Mouse (Mus musculus) neural tube, embryonic 10.5 days (tissue): ENCODE results near the gene Bcr.

ENCODE experiments used
- DNase-seq: peaks from one replicate; pipeline ENCODE4 v3.0.0-alpha.2; 2017; ENCODE audit warnings: low spot score; ENCODE audit errors: extremely low spot score

The Bcr gene

DNA sequence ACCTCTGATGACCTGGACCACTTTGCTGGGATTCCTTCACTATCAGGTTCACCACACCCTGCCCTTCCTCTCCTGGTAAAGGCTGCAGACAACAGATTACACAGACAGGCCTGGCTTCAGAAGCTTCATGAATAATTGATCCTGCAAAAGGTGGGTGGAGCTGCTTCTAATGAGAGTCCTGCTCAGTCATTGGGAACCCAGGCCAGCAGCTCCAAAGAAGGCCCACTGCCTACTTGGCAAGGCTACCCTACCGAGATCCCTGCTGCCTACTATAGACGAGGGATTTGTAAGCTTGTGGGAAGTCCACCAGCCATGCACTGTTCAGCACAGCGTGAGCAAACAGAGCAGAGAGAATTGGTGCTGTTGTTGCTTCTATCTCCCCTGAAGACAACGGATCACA, 4.1 kb upstream of the Bcr start:
- DNase-seq, result no peak

GRCm38 (mm10) chr10:75058336-75058735, 2.1 kb upstream of the Bcr start:
- no peak for DNase-seq

GRCm38 (mm10) chr10:75058761-75059395, 1.5 kb upstream of the Bcr start:
- no peak for DNase-seq

DNA sequence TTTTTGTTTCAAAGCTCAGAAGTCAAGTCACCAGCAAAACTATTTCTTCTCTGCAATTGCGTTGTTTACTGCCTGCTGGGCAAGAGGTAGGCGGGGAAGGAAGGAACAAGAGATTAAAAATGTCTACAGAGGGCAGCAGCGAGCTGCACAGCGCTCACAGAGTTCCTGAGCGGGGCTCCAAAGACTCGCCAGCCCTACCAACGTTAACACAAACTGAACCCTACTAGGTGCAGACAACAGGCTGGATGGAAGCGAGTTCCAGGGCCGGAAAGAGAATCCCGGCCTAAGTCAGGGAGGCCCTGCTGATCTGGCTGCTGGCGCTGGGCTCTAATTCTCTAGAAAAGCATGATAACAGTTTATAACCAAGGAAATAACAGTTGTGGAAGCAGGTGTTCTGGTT, 996 bp upstream of the Bcr start:
- peak; percentile 49 for DNase-seq

DNA sequence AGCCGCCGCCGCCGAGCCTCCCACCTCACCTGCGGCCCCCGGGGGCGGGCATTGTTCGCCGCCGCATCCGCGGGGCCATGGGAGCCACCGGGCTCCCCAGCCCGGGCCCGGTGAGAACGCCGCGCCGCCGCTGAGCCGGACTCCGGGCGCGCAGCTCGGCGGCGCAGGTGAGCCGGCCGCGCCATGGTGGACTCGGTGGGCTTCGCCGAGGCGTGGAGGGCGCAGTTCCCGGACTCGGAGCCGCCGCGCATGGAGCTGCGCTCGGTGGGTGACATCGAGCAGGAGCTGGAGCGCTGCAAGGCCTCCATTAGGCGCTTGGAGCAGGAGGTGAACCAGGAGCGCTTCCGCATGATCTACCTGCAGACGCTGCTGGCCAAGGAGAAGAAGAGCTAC, 447 bp downstream of the Bcr start:
- peak; percentile 59 for DNase-seq

GRCm38 (mm10) chr10:75061341-75062188, 1.2 kb downstream of the Bcr start:
- DNase-seq, result peak; percentile 60

DNA sequence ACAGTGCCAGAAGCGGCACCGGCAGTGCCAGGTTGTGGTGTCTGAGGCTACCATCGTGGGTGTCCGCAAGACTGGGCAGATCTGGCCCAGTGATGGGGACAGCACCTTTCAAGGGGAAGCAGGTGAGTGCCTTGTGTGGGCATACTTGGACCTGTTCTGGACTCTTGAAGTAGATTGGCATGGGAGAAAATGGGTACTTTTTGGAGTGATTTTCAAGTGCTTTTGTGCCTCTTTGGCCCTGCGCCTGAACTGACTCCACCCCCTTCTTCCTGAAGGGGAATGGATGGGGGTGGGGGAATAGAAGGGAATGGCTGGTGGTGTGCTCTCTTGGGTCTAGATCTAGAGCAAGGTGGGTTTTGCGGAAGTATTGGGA, 1.8 kb downstream of the Bcr start:
- DNase-seq, result peak; percentile 40

DNA sequence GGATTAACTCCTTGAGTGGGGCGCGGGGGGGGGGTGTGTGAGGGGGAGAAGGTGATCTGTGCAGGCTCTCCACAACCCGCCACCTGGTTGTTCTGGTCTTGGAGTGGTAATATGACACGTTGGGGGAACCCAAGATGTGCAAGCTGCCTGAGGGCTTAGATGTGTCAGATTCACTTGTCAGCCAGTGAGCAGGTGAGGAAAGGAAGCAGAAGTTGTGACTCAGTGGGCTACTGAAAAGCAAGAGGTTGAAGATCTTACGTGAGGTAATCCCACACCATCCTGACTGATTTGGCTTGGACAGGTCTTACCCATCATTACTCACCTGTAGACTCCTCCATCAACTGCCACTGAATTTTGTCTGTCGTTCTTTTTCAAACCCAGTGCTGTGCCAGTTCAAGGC, 2.2 kb downstream of the Bcr start:
- no peak for DNase-seq

- DNase-seq, result no peak
Measured at GRCm38 (mm10) chr10:75063301-75063965, 3.0 kb downstream of the Bcr start.

DNA sequence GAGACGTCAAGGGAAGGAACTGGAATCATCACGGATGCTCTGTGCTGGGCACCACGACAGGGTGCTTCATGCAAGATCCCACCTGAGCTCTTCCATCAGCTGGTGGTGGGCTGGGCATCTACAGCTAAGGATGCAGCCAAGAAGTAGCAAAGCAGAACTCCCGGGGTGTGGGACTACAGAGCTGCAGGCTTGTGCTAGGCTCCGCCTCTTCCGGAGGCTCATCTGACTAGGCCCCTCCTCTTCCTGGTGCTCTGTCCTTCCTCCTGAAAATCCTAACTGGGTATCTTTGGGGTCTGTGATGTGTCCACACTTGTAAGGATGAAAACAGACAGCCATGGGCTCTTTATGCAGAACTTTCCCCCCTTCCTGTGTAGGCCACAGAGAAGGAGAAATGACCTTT, 5.3 kb downstream of the Bcr start:
- no peak for DNase-seq

DNA sequence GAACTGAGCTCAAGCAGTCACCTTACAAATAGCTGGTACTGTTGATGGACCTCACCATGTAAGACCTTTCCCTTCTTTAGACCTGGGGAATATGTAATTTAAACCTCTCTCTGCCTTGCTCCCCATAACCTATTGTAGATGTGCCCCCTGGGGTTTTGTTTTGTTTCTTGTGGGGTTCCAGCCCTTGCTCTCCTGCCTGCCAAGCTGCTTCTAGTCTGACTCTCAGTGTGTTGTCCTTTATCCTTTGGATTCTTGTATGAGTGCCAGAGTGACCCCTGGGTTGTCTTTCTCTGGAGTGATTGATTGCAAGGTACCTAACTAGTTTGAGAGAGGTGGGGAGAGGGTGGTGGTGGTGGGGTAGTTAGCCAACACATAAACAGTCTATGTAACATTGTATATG, 7.1 kb downstream of the Bcr start:
- no peak for DNase-seq

DNA sequence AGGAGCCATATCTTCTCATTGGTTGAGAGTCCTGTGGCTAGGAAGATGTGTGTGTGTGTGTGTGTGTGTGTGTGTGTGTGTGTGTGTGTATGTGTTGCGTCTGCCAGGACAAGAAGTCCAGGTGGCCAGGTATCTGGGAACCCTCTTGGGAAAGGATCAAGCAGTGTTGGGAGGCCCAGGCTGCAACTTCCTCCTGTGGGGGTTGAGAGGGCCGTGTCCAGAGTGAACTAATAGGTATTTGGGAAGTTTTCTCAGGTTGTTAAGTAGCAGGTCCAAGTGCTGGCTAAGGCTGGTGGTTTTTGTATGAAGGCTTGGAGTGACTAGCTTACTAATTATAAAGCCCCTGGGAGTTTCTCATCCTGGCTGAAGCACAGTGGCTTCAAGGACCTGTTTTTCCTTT, 7.7 kb downstream of the Bcr start:
- DNase-seq, result no peak

GRCm38 (mm10) chr10:75068624-75069328, 8.4 kb downstream of the Bcr start:
- no peak for DNase-seq

GRCm38 (mm10) chr10:75070281-75070976, 10.0 kb downstream of the Bcr start:
- DNase-seq, result no peak

DNA sequence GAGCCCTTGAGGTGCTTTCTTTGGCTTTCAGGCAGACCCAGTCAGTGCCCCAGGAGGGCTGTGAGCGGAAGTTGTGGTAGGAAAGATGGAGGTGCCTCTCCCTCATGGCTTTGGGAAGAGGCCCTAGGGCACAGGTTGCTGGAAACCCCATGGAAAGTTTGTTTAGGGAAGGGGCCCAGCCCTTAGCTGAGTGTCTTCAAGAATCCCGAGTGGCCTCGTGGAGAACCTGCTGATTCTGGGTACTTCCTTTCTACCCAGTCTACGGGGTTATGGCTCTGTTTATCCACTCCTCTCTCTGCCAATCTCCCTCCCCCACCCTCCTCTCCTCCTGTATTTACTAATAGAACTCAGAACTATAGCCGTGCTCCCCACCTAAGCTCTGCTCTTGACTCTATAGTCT, 15.3 kb downstream of the Bcr start:
- DNase-seq, result no peak

DNA sequence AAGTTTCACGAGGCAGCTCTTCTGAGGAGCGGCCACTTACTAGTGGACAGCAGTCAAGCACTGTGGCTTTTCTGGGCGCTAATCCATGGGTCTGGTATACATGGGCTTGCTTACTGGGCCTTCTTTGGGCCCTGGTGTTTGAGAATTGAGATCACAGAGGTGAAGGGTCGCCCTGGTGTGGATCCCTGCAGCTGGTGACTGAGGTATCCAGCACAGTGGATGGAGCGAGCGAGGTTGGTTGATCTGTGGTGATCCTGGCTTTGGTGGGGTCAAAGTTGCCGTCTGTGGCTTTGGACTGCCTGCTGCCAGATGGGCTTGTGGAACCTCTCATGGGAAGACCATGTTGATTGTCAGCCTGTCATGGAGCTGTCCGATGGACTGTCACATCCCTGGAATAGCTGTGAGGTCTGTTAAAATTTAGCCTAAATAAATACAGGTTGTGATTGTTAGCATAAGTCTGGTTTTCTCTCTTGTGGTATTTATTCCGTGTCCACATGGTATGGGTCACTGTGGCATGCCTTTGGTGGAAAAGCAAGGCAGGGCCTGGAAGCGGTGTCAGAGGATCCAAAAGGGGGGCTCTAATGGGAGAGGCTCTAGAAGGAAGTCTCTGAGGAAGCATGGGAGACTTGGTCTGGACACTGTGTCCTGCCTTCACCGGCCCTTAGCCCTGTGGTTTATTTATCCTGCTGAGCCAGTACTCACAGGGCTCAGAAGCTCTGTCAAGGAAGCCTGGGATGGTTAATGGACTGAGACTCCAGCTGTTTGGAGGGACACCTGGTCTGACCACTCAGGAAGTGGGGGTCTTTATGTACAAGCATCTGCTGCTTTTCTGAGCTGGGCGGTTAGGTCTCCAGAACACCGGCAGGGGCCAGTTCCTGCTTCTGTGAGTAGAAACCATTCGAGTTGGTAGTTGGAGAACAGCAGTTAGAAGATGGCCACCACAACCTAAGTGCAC, 18.1 kb downstream of the Bcr start:
- DNase-seq, result no peak

- DNase-seq, result no peak
Measured at GRCm38 (mm10) chr10:75085330-75085729, 24.9 kb downstream of the Bcr start.

DNA sequence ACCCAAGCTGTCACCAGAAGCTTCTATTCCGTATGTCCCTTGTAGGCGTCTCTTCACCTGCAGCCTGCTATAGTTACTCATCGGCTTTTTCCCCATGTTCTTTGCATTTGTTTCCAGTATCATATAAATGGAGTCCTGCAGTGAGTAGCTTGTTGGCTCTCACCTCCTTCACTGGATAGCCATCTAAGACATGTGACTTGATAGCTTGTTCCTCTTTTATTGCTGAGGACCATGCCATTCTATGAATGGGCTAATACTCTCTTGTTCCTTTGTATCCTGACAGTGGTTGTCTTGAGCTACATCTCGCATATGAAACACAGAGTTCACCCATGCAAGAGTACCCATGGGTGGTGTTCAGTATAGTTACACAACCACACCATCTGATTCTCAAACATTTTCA, 28.1 kb downstream of the Bcr start:
- DNase-seq, result no peak

- no peak for DNase-seq
Measured at GRCm38 (mm10) chr10:75091478-75092152, 31.2 kb downstream of the Bcr start.
